Mouse (Mus musculus): ENCODE measurements at regions not wholly inside any gene's neighbourhood (a gene's known extent, or its start where the extent isn't known, plus 50 kb on each side); places are given as distances from the start of the nearest gene placed in this dataset.

DNA sequence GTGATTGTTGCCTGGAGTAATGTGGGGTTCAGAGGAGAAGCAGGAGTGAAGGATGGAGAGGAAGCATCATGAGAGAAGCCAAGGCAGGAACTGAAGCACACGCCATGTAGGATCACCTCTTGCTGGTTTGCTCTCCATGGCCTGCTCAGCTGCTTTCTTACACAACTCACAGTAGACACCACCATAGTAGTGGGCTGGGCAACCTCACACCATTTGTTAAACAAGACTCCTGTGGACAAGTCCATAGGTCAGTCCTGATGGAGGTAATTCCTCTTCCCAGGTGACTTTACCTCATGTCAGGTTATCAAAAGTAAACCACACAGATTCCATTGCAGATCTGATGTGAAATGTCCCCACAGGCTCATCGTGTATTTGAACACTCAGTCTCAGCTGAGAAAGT lies 285.5 kb upstream of the Hs6st1 start:
- no peaks in the 10 kb centered on the region for H3K9me3 ChIP-seq (replicated peaks; ENCODE audit: control insufficient read depth, low read length)
- DNase-seq (ENCODE audit: low spot score), result no peak
- no peaks in the 10 kb centered on the region for H3K36me3 ChIP-seq (replicated peaks; ENCODE audit: control insufficient read depth, insufficient read depth, low read depth, low read length)
- no peak for ATAC-seq (replicated peaks; ENCODE audit: insufficient number of reproducible peaks, low FRiP score, low TSS enrichment, low read depth)
- no peak overlapping the region for H3K4me3 ChIP-seq (ENCODE audit: low read depth, low read length)
- no peak overlapping the region for H3K9ac ChIP-seq (replicated peaks; ENCODE audit: low read length)
- no peak overlapping the region for H3K4me2 ChIP-seq (ENCODE audit: low read depth, low read length)
- no peak overlapping the region for H3K27ac ChIP-seq (replicated peaks; ENCODE audit: low read depth, low read length)
- no peaks in the 10 kb centered on the region for H3K27me3 ChIP-seq (ENCODE audit: control insufficient read depth, insufficient read depth, low read length)
- WGBS, result 87% methylated on average over 2 of the region's 2 CpGs
- no peaks in the 10 kb centered on the region for H3K4me1 ChIP-seq (ENCODE audit: control insufficient read depth, insufficient read depth, low read length)

DNA sequence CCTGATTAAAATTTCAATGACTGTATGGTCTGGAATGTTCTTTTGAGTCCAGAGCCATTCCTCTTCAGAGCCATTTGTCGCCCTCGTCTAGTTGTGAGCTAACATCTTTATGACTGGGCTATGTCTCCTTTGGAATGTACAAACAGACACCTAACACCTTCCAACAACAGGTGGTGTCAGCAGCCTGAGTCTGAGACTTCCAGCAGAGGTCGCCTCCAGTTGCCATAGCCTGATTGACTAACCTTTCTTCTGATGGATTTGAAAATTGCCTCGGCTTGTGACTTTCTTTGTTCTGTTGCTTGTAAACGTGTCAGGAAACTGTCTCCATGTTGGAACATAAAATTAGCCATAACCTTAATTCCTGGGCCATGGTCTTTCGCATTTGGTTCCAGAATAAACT lies 284.8 kb upstream of the Hs6st1 start:
- H3K9ac ChIP-seq (replicated peaks; ENCODE audit: low read length), result no peak overlapping the region
- H3K4me1 ChIP-seq (ENCODE audit: control insufficient read depth, insufficient read depth, low read length), result no peaks in the 10 kb centered on the region
- ATAC-seq (replicated peaks; ENCODE audit: insufficient number of reproducible peaks, low FRiP score, low TSS enrichment, low read depth) (no peak), DNase-seq (ENCODE audit: low spot score) (no peak)
- H3K36me3 ChIP-seq (replicated peaks; ENCODE audit: control insufficient read depth, insufficient read depth, low read depth, low read length), result no peaks in the 10 kb centered on the region
- 79% methylated on average over 6 of the region's 6 CpGs for WGBS
- no peak overlapping the region for H3K4me2 ChIP-seq (ENCODE audit: low read depth, low read length)
- H3K9me3 ChIP-seq (replicated peaks; ENCODE audit: control insufficient read depth, low read length), result no peaks in the 10 kb centered on the region
- no peaks in the 10 kb centered on the region for H3K27me3 ChIP-seq (ENCODE audit: control insufficient read depth, insufficient read depth, low read length)
- no peak overlapping the region for H3K4me3 ChIP-seq (ENCODE audit: low read depth, low read length)
- no peak overlapping the region for H3K27ac ChIP-seq (replicated peaks; ENCODE audit: low read depth, low read length)

- Histone ChIP-seq H3K9ac (replicated peaks; ENCODE audit: low read length) (no peak overlapping the region), H3K4me2 (ENCODE audit: low read depth, low read length) (no peak overlapping the region), H3K27me3 (ENCODE audit: control insufficient read depth, insufficient read depth, low read length) (no peaks in the 10 kb centered on the region), H3K36me3 (replicated peaks; ENCODE audit: control insufficient read depth, insufficient read depth, low read depth, low read length) (no peaks in the 10 kb centered on the region), H3K4me1 (ENCODE audit: control insufficient read depth, insufficient read depth, low read length) (no peaks in the 10 kb centered on the region), H3K9me3 (replicated peaks; ENCODE audit: control insufficient read depth, low read length) (no peaks in the 10 kb centered on the region), H3K27ac (replicated peaks; ENCODE audit: low read depth, low read length) (no peak overlapping the region), H3K4me3 (ENCODE audit: low read depth, low read length) (no peak overlapping the region)
- WGBS, result 94% methylated on average over 4 of the region's 4 CpGs
- ATAC-seq (replicated peaks; ENCODE audit: insufficient number of reproducible peaks, low FRiP score, low TSS enrichment, low read depth), result no peak
- DNase-seq (ENCODE audit: low spot score), result no peak
Measured at GRCm38 (mm10) chr1:35786241-35786640, 282.0 kb upstream of the Hs6st1 start.

DNA sequence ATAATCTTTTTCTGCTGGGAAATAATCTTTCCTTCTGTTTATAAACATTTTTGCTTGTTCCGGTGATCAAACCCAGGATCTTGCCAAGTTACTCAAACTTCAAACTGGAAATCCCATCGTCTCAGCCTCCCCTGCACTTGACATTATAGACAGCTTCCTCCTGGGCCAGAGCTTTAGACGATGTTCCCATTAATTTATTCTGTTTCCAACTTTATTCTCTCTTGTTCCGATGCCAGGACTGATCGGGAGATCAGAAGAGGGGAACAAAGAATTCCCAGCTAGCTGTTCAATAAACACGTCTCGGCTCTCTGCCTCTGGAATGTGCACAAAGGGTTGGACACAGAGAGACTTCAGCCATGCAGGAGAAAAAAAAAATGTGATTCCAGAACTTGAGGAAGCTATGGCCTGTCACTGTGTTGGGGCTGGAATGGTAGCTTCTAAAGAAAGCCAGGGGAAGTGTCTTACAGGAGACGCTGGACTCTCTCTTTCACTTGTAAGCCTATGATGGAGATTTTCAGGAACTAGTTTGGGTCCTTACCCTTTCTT lies 281.5 kb upstream of the Hs6st1 start:
- Histone ChIP-seq H3K27ac (replicated peaks; ENCODE audit: low read depth, low read length) (no peak overlapping the region), H3K36me3 (replicated peaks; ENCODE audit: control insufficient read depth, insufficient read depth, low read depth, low read length) (no peaks in the 10 kb centered on the region), H3K4me3 (ENCODE audit: low read depth, low read length) (no peak overlapping the region), H3K9me3 (replicated peaks; ENCODE audit: control insufficient read depth, low read length) (no peaks in the 10 kb centered on the region), H3K27me3 (ENCODE audit: control insufficient read depth, insufficient read depth, low read length) (no peaks in the 10 kb centered on the region), H3K9ac (replicated peaks; ENCODE audit: low read length) (no peak overlapping the region), H3K4me1 (ENCODE audit: control insufficient read depth, insufficient read depth, low read length) (no peaks in the 10 kb centered on the region), H3K4me2 (ENCODE audit: low read depth, low read length) (no peak overlapping the region)
- ATAC-seq (replicated peaks; ENCODE audit: insufficient number of reproducible peaks, low FRiP score, low TSS enrichment, low read depth) (no peak), DNase-seq (ENCODE audit: low spot score) (no peak)
- 79% methylated on average over 8 of the region's 8 CpGs for WGBS

DNA sequence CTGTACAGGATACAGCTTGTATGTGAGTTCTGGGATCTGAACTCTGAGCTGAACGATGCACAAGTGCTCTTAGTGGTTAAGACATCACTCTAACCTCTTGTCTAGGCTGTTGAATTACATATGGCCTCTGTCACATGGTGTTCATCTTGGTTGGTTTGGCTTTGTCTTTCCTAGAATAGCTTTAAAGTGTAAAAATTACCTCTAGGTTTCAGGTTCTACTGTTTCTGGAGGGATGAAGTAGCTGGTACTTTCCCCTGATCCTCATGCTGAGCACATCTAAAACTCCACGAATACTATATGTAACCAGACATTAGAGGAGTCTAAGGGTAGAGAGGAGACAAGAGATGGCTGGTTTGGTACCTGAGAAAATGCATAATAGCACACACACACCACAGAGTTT lies 271.1 kb upstream of the Hs6st1 start:
- no peaks in the 10 kb centered on the region for H3K36me3 ChIP-seq (replicated peaks; ENCODE audit: control insufficient read depth, insufficient read depth, low read depth, low read length)
- no peak overlapping the region for H3K9ac ChIP-seq (replicated peaks; ENCODE audit: low read length)
- no peaks in the 10 kb centered on the region for H3K4me1 ChIP-seq (ENCODE audit: control insufficient read depth, insufficient read depth, low read length)
- WGBS, result 80% methylated on average over 2 of the region's 2 CpGs
- no peaks in the 10 kb centered on the region for H3K27me3 ChIP-seq (ENCODE audit: control insufficient read depth, insufficient read depth, low read length)
- ATAC-seq (replicated peaks; ENCODE audit: insufficient number of reproducible peaks, low FRiP score, low TSS enrichment, low read depth) (no peak), DNase-seq (ENCODE audit: low spot score) (no peak)
- no peaks in the 10 kb centered on the region for H3K9me3 ChIP-seq (replicated peaks; ENCODE audit: control insufficient read depth, low read length)
- no peak overlapping the region for H3K27ac ChIP-seq (replicated peaks; ENCODE audit: low read depth, low read length)
- H3K4me3 ChIP-seq (ENCODE audit: low read depth, low read length), result no peak overlapping the region
- no peak overlapping the region for H3K4me2 ChIP-seq (ENCODE audit: low read depth, low read length)

GRCm38 (mm10) chr1:35797526-35797925 lies 270.7 kb upstream of the Hs6st1 start:
- H3K27ac ChIP-seq (replicated peaks; ENCODE audit: low read depth, low read length), result no peak overlapping the region
- no peak overlapping the region for H3K4me3 ChIP-seq (ENCODE audit: low read depth, low read length)
- H3K36me3 ChIP-seq (replicated peaks; ENCODE audit: control insufficient read depth, insufficient read depth, low read depth, low read length), result no peaks in the 10 kb centered on the region
- no peaks in the 10 kb centered on the region for H3K27me3 ChIP-seq (ENCODE audit: control insufficient read depth, insufficient read depth, low read length)
- ATAC-seq (replicated peaks; ENCODE audit: insufficient number of reproducible peaks, low FRiP score, low TSS enrichment, low read depth) (no peak), DNase-seq (ENCODE audit: low spot score) (no peak)
- no peak overlapping the region for H3K4me2 ChIP-seq (ENCODE audit: low read depth, low read length)
- WGBS, result 85% methylated on average over 2 of the region's 2 CpGs
- no peaks in the 10 kb centered on the region for H3K4me1 ChIP-seq (ENCODE audit: control insufficient read depth, insufficient read depth, low read length)
- H3K9ac ChIP-seq (replicated peaks; ENCODE audit: low read length), result no peak overlapping the region
- H3K9me3 ChIP-seq (replicated peaks; ENCODE audit: control insufficient read depth, low read length), result no peaks in the 10 kb centered on the region

- no peak overlapping the region for H3K27ac ChIP-seq (replicated peaks; ENCODE audit: low read depth, low read length)
- no peak overlapping the region for H3K4me2 ChIP-seq (ENCODE audit: low read depth, low read length)
- no peak overlapping the region for H3K9ac ChIP-seq (replicated peaks; ENCODE audit: low read length)
- H3K27me3 ChIP-seq (ENCODE audit: control insufficient read depth, insufficient read depth, low read length), result no peaks in the 10 kb centered on the region
- no peak for ATAC-seq (replicated peaks; ENCODE audit: insufficient number of reproducible peaks, low FRiP score, low TSS enrichment, low read depth)
- no peaks in the 10 kb centered on the region for H3K4me1 ChIP-seq (ENCODE audit: control insufficient read depth, insufficient read depth, low read length)
- DNase-seq (ENCODE audit: low spot score), result no peak
- no peaks in the 10 kb centered on the region for H3K9me3 ChIP-seq (replicated peaks; ENCODE audit: control insufficient read depth, low read length)
- no peaks in the 10 kb centered on the region for H3K36me3 ChIP-seq (replicated peaks; ENCODE audit: control insufficient read depth, insufficient read depth, low read depth, low read length)
- no peak overlapping the region for H3K4me3 ChIP-seq (ENCODE audit: low read depth, low read length)
- WGBS, result 78% methylated on average over 3 of the region's 3 CpGs
Measured at GRCm38 (mm10) chr1:35805546-35805945, 262.7 kb upstream of the Hs6st1 start.

- no peak overlapping the region for H3K4me3 ChIP-seq (ENCODE audit: low read depth, low read length)
- H3K27me3 ChIP-seq (ENCODE audit: control insufficient read depth, insufficient read depth, low read length), result no peaks in the 10 kb centered on the region
- ATAC-seq (replicated peaks; ENCODE audit: insufficient number of reproducible peaks, low FRiP score, low TSS enrichment, low read depth) (no peak), DNase-seq (ENCODE audit: low spot score) (no peak)
- no peaks in the 10 kb centered on the region for H3K4me1 ChIP-seq (ENCODE audit: control insufficient read depth, insufficient read depth, low read length)
- 73% methylated on average over 2 of the region's 2 CpGs for WGBS
- no peak overlapping the region for H3K27ac ChIP-seq (replicated peaks; ENCODE audit: low read depth, low read length)
- H3K4me2 ChIP-seq (ENCODE audit: low read depth, low read length), result no peak overlapping the region
- H3K9ac ChIP-seq (replicated peaks; ENCODE audit: low read length), result no peak overlapping the region
- no peaks in the 10 kb centered on the region for H3K36me3 ChIP-seq (replicated peaks; ENCODE audit: control insufficient read depth, insufficient read depth, low read depth, low read length)
- no peaks in the 10 kb centered on the region for H3K9me3 ChIP-seq (replicated peaks; ENCODE audit: control insufficient read depth, low read length)
Measured at GRCm38 (mm10) chr1:35806329-35806728, 261.9 kb upstream of the Hs6st1 start.
